Mouse (Mus musculus) liver, embryonic 13.5 days (tissue): ENCODE results near the gene Dse. TPM values are rescaled to one million over a fixed set of nuclear protein-coding genes. Genes with fewer than 3 reads are reported as not detected.

Source experiments
- ATAC-seq: fragments of 200-750 bp; cut with Nextera tagmentation; 2 replicates; pipeline ENCODE4 v1.8.0; 2017; ENCODE audit warnings: low read depth, mild to moderate bottlenecking, moderate number of reproducible peaks, moderate library complexity
- DNase-seq: peaks from one replicate; pipeline ENCODE4 v3.0.0; 2022
- H3K27ac ChIP-seq: fragments of 300-500 bp; sonication (generic); 2 replicates; pipeline ENCODE4 v1.5.1; 2015; ENCODE audit warnings: moderate library complexity, mild to moderate bottlenecking, inconsistent platforms
- H3K27me3 ChIP-seq: fragments of 300-500 bp; sonication (generic); 2 replicates; pipeline ENCODE4 v1.6.1; 2015; ENCODE audit warnings: mild to moderate bottlenecking, inconsistent platforms
- H3K36me3 ChIP-seq: fragments of 300-500 bp; sonication (generic); 2 replicates; pipeline ENCODE4 v1.6.1; 2015; ENCODE audit warnings: mild to moderate bottlenecking, inconsistent platforms
- H3K4me1 ChIP-seq: fragments of 300-500 bp; sonication (generic); replicated peaks from 2 replicates; pipeline ENCODE4 v1.6.1; 2015; ENCODE audit warnings: inconsistent platforms
- H3K4me2 ChIP-seq: fragments of 300-500 bp; sonication (generic); 2 replicates; pipeline ENCODE4 v1.6.1; 2015; ENCODE audit warnings: inconsistent platforms, mild to moderate bottlenecking, moderate library complexity
- H3K4me3 ChIP-seq: fragments of 300-500 bp; sonication (generic); replicated peaks from 2 replicates; pipeline ENCODE4 v1.5.1; 2015; ENCODE audit warnings: mild to moderate bottlenecking, inconsistent platforms
- H3K9ac ChIP-seq: fragments of 300-500 bp; sonication (generic); 2 replicates; pipeline ENCODE4 v1.6.1; 2015; ENCODE audit warnings: mild to moderate bottlenecking, inconsistent platforms
- H3K9me3 ChIP-seq: fragments of 300-500 bp; sonication (generic); replicated peaks from 2 replicates; pipeline ENCODE4 v1.6.1; 2016; ENCODE audit warnings: inconsistent platforms
- WGBS: fragments of 180-500 bp; shearing (Covaris S2); methylation state at CpG from one replicate; pipeline ENCODE4 v1.1.7; 2015; ENCODE audit not compliant: insufficient replicate concordance; 5-methylcytosine and 5-hydroxymethylcytosine counted together
- polyA plus RNA-seq: library from polyadenylated mRNA; unstranded; fragments of >200 nt; fragmentation: Nextera tagmentation; extraction: Ambion mirVana; gene quantifications from 2 replicates; pipeline ENCODE4 v1.2.1, GENCODE M21; 2015

Dse gene
- polyA plus RNA-seq, 1 experiment from 2014 or later, result 6.0 TPM

DNA sequence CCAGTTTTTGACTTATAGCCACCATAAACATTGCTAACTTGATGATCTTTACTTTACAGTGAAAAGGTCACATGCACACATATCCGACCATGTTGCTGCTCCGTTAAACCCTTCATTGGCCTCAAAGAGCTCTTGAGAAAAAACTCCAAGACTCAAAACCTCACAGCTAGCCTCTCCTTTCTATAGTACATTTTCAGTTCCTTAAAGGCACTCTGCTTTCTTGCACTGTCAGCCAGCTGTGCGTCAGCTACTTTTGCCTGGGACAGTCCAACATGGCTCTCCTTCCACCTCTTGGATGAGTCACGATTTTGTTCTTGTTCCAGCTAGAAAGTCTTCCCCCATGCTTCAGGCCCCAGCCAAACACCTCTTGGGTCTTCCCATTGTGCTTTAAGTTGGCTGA, 35.9 kb downstream of the Dse start:
- no peaks in the 10 kb centered on the region for H3K27me3 ChIP-seq
- H3K4me2 ChIP-seq, result no peak overlapping the region
- H3K4me3 ChIP-seq, result no peak overlapping the region
- no peak overlapping the region for H3K27ac ChIP-seq
- 60% methylated on average over 4 of the region's 4 CpGs for WGBS
- peaks cover 10% of the 10 kb centered on the region for H3K4me1 ChIP-seq
- DNase-seq (no peak), ATAC-seq (no peak)
- no peaks in the 10 kb centered on the region for H3K36me3 ChIP-seq
- H3K9ac ChIP-seq, result no peak overlapping the region
- H3K9me3 ChIP-seq, result no peaks in the 10 kb centered on the region

DNA sequence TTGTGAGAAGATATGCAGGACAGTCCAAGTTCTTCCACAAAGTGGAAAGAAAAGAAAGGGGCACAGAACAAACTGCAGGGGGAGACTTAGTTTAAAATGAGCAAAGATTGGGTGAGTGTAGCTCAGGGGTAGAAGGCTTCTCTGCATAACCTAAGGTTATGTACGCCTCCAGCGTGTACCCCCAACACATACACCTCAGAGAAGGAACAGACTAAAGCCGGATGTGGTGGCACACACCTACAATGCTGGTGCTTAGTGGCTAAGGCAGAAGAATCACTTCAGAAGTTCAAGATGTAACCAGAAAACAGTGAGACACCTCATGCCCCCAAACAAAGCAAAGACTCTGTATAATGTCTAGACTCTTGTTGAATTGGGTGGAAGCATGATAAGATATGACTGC, 36.3 kb downstream of the Dse start:
- Histone ChIP-seq H3K9me3 (no peaks in the 10 kb centered on the region), H3K4me1 (peaks cover 10% of the 10 kb centered on the region), H3K4me3 (no peak overlapping the region), H3K27ac (no peak overlapping the region), H3K27me3 (no peaks in the 10 kb centered on the region), H3K4me2 (no peak overlapping the region), H3K36me3 (no peaks in the 10 kb centered on the region), H3K9ac (no peak overlapping the region)
- no peak for ATAC-seq
- DNase-seq, result no peak
- WGBS, result 76% methylated on average over 3 of the region's 3 CpGs

DNA sequence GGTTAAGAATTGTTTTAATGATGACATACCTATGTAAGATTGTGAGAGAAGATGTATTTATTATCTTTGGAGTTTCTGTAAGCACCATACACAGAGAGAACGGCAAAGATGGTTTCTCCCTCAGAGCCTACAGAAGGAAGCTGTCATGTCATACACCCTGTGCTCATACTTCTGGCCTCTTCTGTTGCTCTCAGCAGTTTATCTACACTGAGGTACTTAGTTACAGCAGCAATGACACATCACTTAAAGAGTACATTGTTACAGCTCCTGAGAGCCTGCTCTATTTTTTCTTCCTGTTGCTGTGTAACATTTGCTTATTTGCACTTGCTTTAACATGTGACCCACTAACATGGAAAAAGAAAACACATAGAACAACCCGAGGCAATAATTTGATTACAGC, 40.5 kb downstream of the Dse start:
- DNase-seq (no peak), ATAC-seq (no peak)
- no peak overlapping the region for H3K4me3 ChIP-seq
- H3K27me3 ChIP-seq, result no peaks in the 10 kb centered on the region
- H3K9ac ChIP-seq, result no peak overlapping the region
- H3K4me2 ChIP-seq, result no peak overlapping the region
- WGBS, result 48% methylated on average over 2 of the region's 2 CpGs
- no peaks in the 10 kb centered on the region for H3K9me3 ChIP-seq
- H3K36me3 ChIP-seq, result no peaks in the 10 kb centered on the region
- H3K4me1 ChIP-seq, result no peaks in the 10 kb centered on the region; the same call in 1 of the 2 replicates
- H3K27ac ChIP-seq, result no peak overlapping the region

DNA sequence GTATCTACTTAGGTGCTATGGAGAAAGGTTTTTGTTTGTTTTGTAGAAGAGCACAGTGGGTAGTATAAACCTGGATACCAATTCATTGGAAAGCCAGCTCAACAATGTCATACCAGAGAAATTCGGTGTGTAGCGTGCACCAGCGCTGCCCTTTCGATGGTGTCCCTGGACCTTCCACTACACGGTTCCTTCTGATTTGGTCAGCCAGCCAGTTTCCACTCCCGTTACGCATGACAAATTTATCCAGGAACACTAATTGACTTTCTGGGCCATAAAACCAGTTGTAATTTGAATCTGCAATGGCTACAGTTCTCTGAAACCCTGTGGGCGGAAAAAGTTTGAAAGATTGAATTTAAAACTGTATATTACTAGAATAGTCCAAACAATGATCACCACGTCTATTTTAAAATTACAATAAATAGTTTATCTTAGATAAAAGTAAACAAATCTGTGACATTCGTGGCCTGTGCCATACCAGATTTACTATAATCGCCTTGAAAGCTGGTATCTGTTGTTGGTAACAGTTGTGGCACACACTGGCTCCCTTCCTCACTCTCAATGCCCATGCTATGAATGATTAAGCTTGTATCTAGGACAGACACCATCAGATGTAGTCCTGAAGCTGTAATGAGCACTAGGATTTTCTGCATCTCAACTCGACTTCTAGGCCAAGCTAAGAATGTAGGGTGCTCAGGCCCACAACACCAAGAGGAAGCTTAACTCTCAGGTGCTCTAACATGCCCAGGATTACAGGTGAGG, 51.5 kb downstream of the Dse start:
- WGBS, result 67% methylated on average over 12 of the region's 12 CpGs
- DNase-seq, result no peak
- no peak for ATAC-seq

DNA sequence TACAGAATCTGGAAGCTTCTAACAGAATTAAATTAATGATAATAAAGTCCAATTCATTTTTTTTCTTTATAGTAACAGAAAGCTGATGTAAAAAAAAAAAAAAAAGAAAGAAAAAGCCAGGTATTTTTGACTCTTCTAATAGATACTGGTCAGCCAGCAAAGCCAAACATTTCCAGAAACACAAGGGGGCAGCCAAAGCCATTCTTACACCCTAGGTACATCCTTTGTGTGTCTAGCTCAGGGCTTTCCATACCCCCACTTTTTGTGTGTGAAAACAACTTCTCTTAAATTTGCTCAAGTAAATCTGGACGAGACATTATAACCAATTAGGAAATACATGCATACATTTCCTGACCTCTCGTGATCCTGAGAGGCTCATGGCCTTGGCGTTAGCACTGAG, 55.7 kb downstream of the Dse start:
- 47% methylated on average over 3 of the region's 3 CpGs for WGBS
- Histone ChIP-seq H3K4me2 (no peak overlapping the region), H3K9ac (no peak overlapping the region), H3K36me3 (no peaks in the 10 kb centered on the region), H3K27me3 (no peaks in the 10 kb centered on the region), H3K27ac (no peak overlapping the region), H3K4me3 (no peak overlapping the region), H3K4me1 (no peaks in the 10 kb centered on the region), H3K9me3 (no peaks in the 10 kb centered on the region)
- ATAC-seq, result no peak
- no peak for DNase-seq

More for the DNA sequence above, 51.5 kb downstream of the Dse start:
- Histone ChIP-seq H3K4me2 (no peak overlapping the region), H3K27ac (no peak overlapping the region), H3K9ac (no peak overlapping the region), H3K4me1 (no peaks in the 10 kb centered on the region), H3K27me3 (no peaks in the 10 kb centered on the region), H3K36me3 (no peaks in the 10 kb centered on the region), H3K9me3 (no peaks in the 10 kb centered on the region), H3K4me3 (no peak overlapping the region)

DNA sequence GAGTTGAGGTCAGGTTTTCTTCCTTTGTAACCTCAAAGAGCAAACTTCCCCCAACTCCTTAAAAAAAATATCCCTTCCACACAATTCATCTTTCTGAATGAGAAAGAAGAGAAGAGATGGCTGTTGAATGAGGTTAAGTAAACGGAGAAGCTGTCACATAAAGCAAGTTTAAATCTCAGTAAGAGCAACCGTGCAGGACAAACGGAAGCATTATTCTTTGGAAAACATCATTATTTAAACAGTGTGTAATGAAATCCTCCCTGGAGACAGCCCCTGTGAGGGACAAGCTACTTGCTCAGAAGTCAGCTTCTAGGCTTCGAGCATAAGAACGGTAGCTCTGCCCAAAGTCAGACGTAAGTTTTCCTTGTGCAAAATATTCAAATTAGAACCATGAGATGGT, 57.1 kb downstream of the Dse start:
- Histone ChIP-seq H3K36me3 (no peaks in the 10 kb centered on the region), H3K4me3 (no peak overlapping the region), H3K27ac (no peak overlapping the region), H3K4me2 (no peak overlapping the region), H3K4me1 (no peaks in the 10 kb centered on the region), H3K9ac (no peak overlapping the region), H3K9me3 (no peaks in the 10 kb centered on the region), H3K27me3 (no peaks in the 10 kb centered on the region)
- DNase-seq (no peak), ATAC-seq (no peak)
- 68% methylated on average over 6 of the region's 6 CpGs for WGBS

DNA sequence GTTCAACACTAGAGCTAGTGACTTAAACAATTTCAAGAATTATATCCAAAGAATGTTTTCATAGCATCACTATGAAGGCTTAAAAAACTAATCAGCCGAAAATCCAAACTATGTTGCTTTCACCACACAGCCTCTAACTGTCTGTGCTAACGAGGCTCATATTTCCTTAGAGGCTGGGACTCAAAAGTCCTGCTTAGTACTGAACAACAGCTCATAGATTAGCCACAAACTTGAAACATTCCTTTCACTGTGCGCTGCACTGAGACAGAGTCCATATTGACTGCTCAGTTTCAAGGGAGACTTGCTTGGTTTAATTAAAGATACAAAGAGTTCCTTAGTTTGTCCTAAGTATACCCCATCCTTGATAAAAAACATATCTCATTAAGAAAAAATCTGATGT, 57.7 kb downstream of the Dse start:
- DNase-seq (no peak), ATAC-seq (no peak)
- Histone ChIP-seq H3K9ac (no peak overlapping the region), H3K4me1 (no peaks in the 10 kb centered on the region), H3K4me2 (no peak overlapping the region), H3K27ac (no peak overlapping the region), H3K4me3 (no peak overlapping the region), H3K9me3 (no peaks in the 10 kb centered on the region), H3K27me3 (no peaks in the 10 kb centered on the region), H3K36me3 (no peaks in the 10 kb centered on the region)
- 61% methylated on average over 3 of the region's 3 CpGs for WGBS

DNA sequence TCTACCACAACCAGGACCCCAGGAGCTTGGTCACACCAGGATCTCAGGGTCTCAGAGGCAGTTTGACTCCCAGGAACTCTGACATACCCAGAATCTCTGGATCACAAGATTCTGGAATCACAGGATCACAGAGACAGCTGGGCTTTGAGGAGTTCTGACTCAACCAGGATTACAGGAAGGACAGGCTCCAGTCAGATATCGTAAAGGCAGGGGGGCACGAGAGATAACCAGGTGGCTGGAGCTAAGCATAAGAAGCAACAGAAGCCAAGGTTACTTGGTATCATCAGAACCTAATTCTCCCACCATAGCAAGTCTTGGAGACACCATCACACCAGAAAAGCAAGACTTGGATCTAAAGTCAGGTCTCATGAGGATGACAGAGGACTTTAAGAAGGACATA, 65.8 kb downstream of the Dse start:
- DNase-seq (no peak), ATAC-seq (no peak)
- Histone ChIP-seq H3K27me3 (no peaks in the 10 kb centered on the region), H3K4me1 (no peaks in the 10 kb centered on the region), H3K36me3 (no peaks in the 10 kb centered on the region), H3K4me2 (no peak overlapping the region), H3K4me3 (no peak overlapping the region), H3K27ac (no peak overlapping the region), H3K9ac (no peak overlapping the region), H3K9me3 (no peaks in the 10 kb centered on the region)
- WGBS, result 50% methylated on average over 2 of the region's 2 CpGs

DNA sequence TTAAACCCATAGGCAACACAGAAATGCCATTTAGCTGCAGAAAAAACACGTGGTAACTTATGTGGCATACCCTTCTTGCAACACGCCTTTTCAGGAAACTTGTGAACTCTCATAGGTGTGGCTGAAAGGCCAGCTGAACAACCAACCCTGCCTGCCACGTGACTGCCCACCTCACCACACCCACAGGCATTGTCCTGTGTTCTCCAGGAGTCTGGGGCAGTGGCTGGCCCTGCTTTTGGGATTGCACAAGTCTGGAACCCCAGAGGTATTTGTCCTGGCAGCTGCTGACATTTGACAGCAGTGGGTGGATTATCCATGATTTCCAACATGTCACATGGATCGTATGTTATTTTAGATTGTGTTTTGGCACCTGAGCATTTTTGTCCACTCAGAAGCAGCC, 67.7 kb downstream of the Dse start:
- Histone ChIP-seq H3K4me2 (no peak overlapping the region), H3K4me3 (no peak overlapping the region), H3K36me3 (no peaks in the 10 kb centered on the region), H3K27me3 (no peaks in the 10 kb centered on the region), H3K9me3 (no peaks in the 10 kb centered on the region), H3K4me1 (no peaks in the 10 kb centered on the region), H3K27ac (no peak overlapping the region), H3K9ac (no peak overlapping the region)
- DNase-seq, result no peak
- 55% methylated on average over 4 of the region's 4 CpGs for WGBS
- no peak for ATAC-seq

DNA sequence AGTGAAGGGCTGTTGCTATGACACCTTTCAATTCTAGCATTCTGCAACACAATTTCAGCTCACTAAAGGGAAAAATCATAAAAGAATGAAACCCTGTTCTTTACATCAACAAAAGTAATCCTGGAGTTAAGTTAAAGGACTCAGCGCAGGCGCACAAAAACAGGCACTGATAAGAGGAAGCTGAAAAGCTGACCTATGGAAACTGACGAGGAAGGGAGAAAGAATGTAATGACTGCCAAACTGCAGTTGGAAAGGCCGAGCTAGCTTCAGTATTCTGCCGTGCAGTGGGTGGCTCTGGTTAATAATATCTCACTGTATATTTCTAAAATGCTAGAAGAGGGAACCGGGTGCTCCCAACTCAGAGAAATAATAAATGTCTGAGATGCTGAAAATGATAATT, 69.5 kb downstream of the Dse start:
- Histone ChIP-seq H3K27ac (no peak overlapping the region), H3K4me2 (no peak overlapping the region), H3K4me1 (no peaks in the 10 kb centered on the region), H3K27me3 (no peaks in the 10 kb centered on the region), H3K9ac (no peak overlapping the region), H3K4me3 (no peak overlapping the region), H3K9me3 (no peaks in the 10 kb centered on the region), H3K36me3 (no peaks in the 10 kb centered on the region)
- WGBS, result 40% methylated on average over 6 of the region's 6 CpGs
- DNase-seq, result no peak
- no peak for ATAC-seq

DNA sequence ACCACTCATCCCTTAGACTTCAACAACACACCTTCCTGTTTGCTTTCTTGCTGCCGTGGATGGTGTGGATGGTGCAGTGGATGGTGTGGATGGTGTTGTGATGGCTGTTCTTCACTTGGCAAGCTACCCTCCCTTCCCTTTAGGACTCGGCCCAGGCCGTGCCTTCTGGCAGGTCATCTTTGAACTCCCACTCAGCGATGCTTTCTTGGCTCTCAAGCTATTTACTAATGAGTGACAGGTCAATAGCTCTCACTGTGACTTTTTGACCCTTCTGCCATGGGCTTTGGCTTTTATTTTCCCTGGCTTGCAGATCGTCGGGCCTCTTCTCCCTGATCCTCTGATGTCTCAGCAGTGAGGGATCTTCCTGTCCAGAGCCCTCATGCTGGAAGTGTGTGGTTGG, 71.1 kb downstream of the Dse start:
- Histone ChIP-seq H3K4me1 (no peaks in the 10 kb centered on the region), H3K4me3 (no peak overlapping the region), H3K9ac (no peak overlapping the region), H3K27me3 (no peaks in the 10 kb centered on the region), H3K27ac (no peak overlapping the region), H3K36me3 (no peaks in the 10 kb centered on the region), H3K4me2 (no peak overlapping the region), H3K9me3 (no peaks in the 10 kb centered on the region)
- DNase-seq, result no peak
- WGBS, result 49% methylated on average over 6 of the region's 6 CpGs
- ATAC-seq, result no peak

DNA sequence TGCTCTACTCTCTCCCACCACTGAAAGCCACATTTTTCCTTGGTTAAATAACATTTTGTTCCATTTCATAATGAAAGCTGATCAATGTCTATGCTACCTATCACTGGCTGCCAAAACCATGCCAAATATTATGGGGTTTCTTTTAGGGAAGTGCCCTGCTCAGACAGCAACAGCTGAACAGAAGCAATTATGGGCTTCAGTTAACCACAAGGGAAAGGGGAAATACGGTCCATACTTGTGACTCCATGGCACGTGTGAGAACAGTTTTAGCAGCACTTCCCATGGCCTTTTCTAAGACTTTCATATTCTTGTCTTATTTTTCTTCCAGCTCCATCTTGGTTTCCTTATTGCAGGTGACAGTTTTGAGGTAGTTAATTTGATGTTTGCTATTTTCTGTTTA, 76.2 kb downstream of the Dse start:
- Histone ChIP-seq H3K9me3 (no peaks in the 10 kb centered on the region), H3K4me2 (no peak overlapping the region), H3K27ac (no peak overlapping the region), H3K27me3 (no peaks in the 10 kb centered on the region), H3K4me3 (no peak overlapping the region), H3K36me3 (no peaks in the 10 kb centered on the region), H3K9ac (no peak overlapping the region), H3K4me1 (peaks cover 9% of the 10 kb centered on the region)
- 18% methylated on average over 2 of the region's 2 CpGs for WGBS
- ATAC-seq (no peak), DNase-seq (no peak)
